Mouse (Mus musculus): ENCODE measurements around the gene Cryzl2. TPM values are rescaled to one million over a fixed set of nuclear protein-coding genes. Genes with fewer than 3 reads are reported as not detected.

The Cryzl2 gene
- total and polyA plus RNA-seq, 2 experiments from 2014 or later, result 6.9 to 12.8 TPM

- H3K9ac ChIP-seq, result no peak overlapping the region
- H3K4me3 ChIP-seq (ENCODE audit: low read depth, low read length), result no peak overlapping the region
- no peak overlapping the region for H3K27ac ChIP-seq (ENCODE audit: low read depth, low read length)
- no peaks in the 10 kb centered on the region for H3K27me3 ChIP-seq (ENCODE audit: insufficient read depth, low read length)
- no peaks in the 10 kb centered on the region for H3K36me3 ChIP-seq (ENCODE audit: insufficient read depth)
- no peak for DNase-seq
- H3K9me3 ChIP-seq (ENCODE audit: low read length), result no peaks in the 10 kb centered on the region
- H3K4me1 ChIP-seq (ENCODE audit: insufficient read depth), result no peaks in the 10 kb centered on the region
- no peak overlapping the region for H3K4me2 ChIP-seq (ENCODE audit: low read depth)
- TF ChIP-seq CTCF (IDR thresholded peaks at IDR 0.05; ENCODE audit: low read depth), result no peak
- no peak for ATAC-seq
- 87% methylated on average over 9 of the region's 9 CpGs for WGBS
Measured at GRCm38 (mm10) chr1:157470761-157471386, 12.5 kb downstream of the Cryzl2 start.

- DNase-seq, result no peak
- no peak overlapping the region for H3K9ac ChIP-seq
- no peaks in the 10 kb centered on the region for H3K9me3 ChIP-seq (ENCODE audit: low read length)
- H3K4me2 ChIP-seq (ENCODE audit: low read depth), result no peak overlapping the region
- H3K4me1 ChIP-seq (ENCODE audit: insufficient read depth), result no peaks in the 10 kb centered on the region
- no peaks in the 10 kb centered on the region for H3K36me3 ChIP-seq (ENCODE audit: insufficient read depth)
- whole genome bisulfite sequencing, result 89% methylated on average over 7 of the region's 7 CpGs
- no peak for ATAC-seq
- H3K27me3 ChIP-seq (ENCODE audit: insufficient read depth, low read length), result no peaks in the 10 kb centered on the region
- H3K27ac ChIP-seq (ENCODE audit: low read depth, low read length), result no peak overlapping the region
- H3K4me3 ChIP-seq (ENCODE audit: low read depth, low read length), result no peak overlapping the region
- TF ChIP-seq CTCF (IDR thresholded peaks at IDR 0.05; ENCODE audit: low read depth), result no peak
Measured at GRCm38 (mm10) chr1:157472716-157473115, 14.3 kb downstream of the Cryzl2 start.

GRCm38 (mm10) chr1:157474865-157475264 is 16.5 kb downstream of the Cryzl2 start:
- Histone ChIP-seq H3K36me3 (ENCODE audit: insufficient read depth) (no peaks in the 10 kb centered on the region), H3K9me3 (ENCODE audit: low read length) (no peaks in the 10 kb centered on the region), H3K4me3 (ENCODE audit: low read depth, low read length) (no peak overlapping the region), H3K4me2 (ENCODE audit: low read depth) (no peak overlapping the region), H3K4me1 (ENCODE audit: insufficient read depth) (no peaks in the 10 kb centered on the region), H3K9ac (no peak overlapping the region), H3K27me3 (ENCODE audit: insufficient read depth, low read length) (no peaks in the 10 kb centered on the region), H3K27ac (ENCODE audit: low read depth, low read length) (no peak overlapping the region)
- ATAC-seq (no peak), DNase-seq (no peak)
- 87% methylated on average over 8 of the region's 8 CpGs for WGBS
- TF ChIP-seq CTCF (IDR thresholded peaks at IDR 0.05; ENCODE audit: low read depth), result no peak

GRCm38 (mm10) chr1:157476231-157476630 is 17.9 kb downstream of the Cryzl2 start:
- Histone ChIP-seq H3K9me3 (ENCODE audit: low read length) (no peaks in the 10 kb centered on the region), H3K4me2 (ENCODE audit: low read depth) (no peak overlapping the region), H3K4me1 (ENCODE audit: insufficient read depth) (no peaks in the 10 kb centered on the region), H3K27ac (ENCODE audit: low read depth, low read length) (no peak overlapping the region), H3K9ac (no peak overlapping the region), H3K27me3 (ENCODE audit: insufficient read depth, low read length) (no peaks in the 10 kb centered on the region), H3K36me3 (ENCODE audit: insufficient read depth) (no peaks in the 10 kb centered on the region), H3K4me3 (ENCODE audit: low read depth, low read length) (no peak overlapping the region)
- DNase-seq (no peak), ATAC-seq (no peak)
- WGBS, result 75% methylated on average over 2 of the region's 2 CpGs
- no peak for TF ChIP-seq CTCF (IDR thresholded peaks at IDR 0.05; ENCODE audit: low read depth)

- Histone ChIP-seq H3K9ac (no peak overlapping the region), H3K4me1 (ENCODE audit: insufficient read depth) (no peaks in the 10 kb centered on the region), H3K4me2 (ENCODE audit: low read depth) (no peak overlapping the region), H3K4me3 (ENCODE audit: low read depth, low read length) (no peak overlapping the region), H3K27ac (ENCODE audit: low read depth, low read length) (no peak overlapping the region), H3K36me3 (ENCODE audit: insufficient read depth) (no peaks in the 10 kb centered on the region), H3K9me3 (ENCODE audit: low read length) (no peaks in the 10 kb centered on the region), H3K27me3 (ENCODE audit: insufficient read depth, low read length) (no peaks in the 10 kb centered on the region)
- DNase-seq (no peak), ATAC-seq (no peak)
- no peak for TF ChIP-seq CTCF (IDR thresholded peaks at IDR 0.05; ENCODE audit: low read depth)
- WGBS, result 34% methylated on average over 9 of the region's 9 CpGs
Measured at GRCm38 (mm10) chr1:157480090-157480489, 21.7 kb downstream of the Cryzl2 start.

- Histone ChIP-seq H3K4me2 (ENCODE audit: low read depth) (no peak overlapping the region), H3K4me1 (ENCODE audit: insufficient read depth) (no peaks in the 10 kb centered on the region), H3K9ac (no peak overlapping the region), H3K27ac (ENCODE audit: low read depth, low read length) (no peak overlapping the region), H3K9me3 (ENCODE audit: low read length) (no peaks in the 10 kb centered on the region), H3K27me3 (ENCODE audit: insufficient read depth, low read length) (no peaks in the 10 kb centered on the region), H3K36me3 (ENCODE audit: insufficient read depth) (no peaks in the 10 kb centered on the region), H3K4me3 (ENCODE audit: low read depth, low read length) (no peak overlapping the region)
- DNase-seq, result no peak
- ATAC-seq, result no peak
- 73% methylated on average over 3 of the region's 3 CpGs for WGBS
- TF ChIP-seq CTCF (IDR thresholded peaks at IDR 0.05; ENCODE audit: low read depth), result no peak
Measured at GRCm38 (mm10) chr1:157480901-157481300, 22.5 kb downstream of the Cryzl2 start.

GRCm38 (mm10) chr1:157481666-157482065 is 23.3 kb downstream of the Cryzl2 start:
- 89% methylated on average over 6 of the region's 6 CpGs for WGBS
- Histone ChIP-seq H3K4me2 (ENCODE audit: low read depth) (no peak overlapping the region), H3K9me3 (ENCODE audit: low read length) (no peaks in the 10 kb centered on the region), H3K36me3 (ENCODE audit: insufficient read depth) (no peaks in the 10 kb centered on the region), H3K4me1 (ENCODE audit: insufficient read depth) (no peaks in the 10 kb centered on the region), H3K27ac (ENCODE audit: low read depth, low read length) (no peak overlapping the region), H3K27me3 (ENCODE audit: insufficient read depth, low read length) (no peaks in the 10 kb centered on the region), H3K9ac (no peak overlapping the region), H3K4me3 (ENCODE audit: low read depth, low read length) (no peak overlapping the region)
- ATAC-seq (no peak), DNase-seq (no peak)
- TF ChIP-seq CTCF (IDR thresholded peaks at IDR 0.05; ENCODE audit: low read depth), result no peak

Data from forebrain, postnatal 0 days (tissue).